Mouse (Mus musculus) left cerebral cortex, postnatal 10 days (tissue): ENCODE data around the gene Slc43a1. TPM values are rescaled to one million over a fixed set of nuclear protein-coding genes. Genes with fewer than 3 reads are reported as not detected.
"Not testable (repeated sequence)": the region's sequence is repeated elsewhere in the genome, so short reads cannot be mapped to it uniquely, and the experiment has no call there.

Experiments
- DNase-seq, 2 experiments: peaks; one replicate each; pipeline ENCODE4 v3.0.0; 2021 to 2022; ENCODE audit warnings: low spot score in 2 of 2, mixed read lengths in 1 of 2; ENCODE audit errors: extremely low spot score in 1 of 2
- intact Hi-C: fragments of 180-260 bp; cut with DNase I; formaldehyde crosslinking; loops from one replicate; pipeline ENCODE4 v1.15.1; 2025
- total RNA-seq, 2 experiments: library from RNA; stranded (reverse); gene quantifications; 2 replicates each; pipeline ENCODE4 v1.2.3; 2021

Gene Slc43a1
- total RNA-seq, 2 experiments from 2014 or later, result 0.34 to 0.43 TPM

DNA sequence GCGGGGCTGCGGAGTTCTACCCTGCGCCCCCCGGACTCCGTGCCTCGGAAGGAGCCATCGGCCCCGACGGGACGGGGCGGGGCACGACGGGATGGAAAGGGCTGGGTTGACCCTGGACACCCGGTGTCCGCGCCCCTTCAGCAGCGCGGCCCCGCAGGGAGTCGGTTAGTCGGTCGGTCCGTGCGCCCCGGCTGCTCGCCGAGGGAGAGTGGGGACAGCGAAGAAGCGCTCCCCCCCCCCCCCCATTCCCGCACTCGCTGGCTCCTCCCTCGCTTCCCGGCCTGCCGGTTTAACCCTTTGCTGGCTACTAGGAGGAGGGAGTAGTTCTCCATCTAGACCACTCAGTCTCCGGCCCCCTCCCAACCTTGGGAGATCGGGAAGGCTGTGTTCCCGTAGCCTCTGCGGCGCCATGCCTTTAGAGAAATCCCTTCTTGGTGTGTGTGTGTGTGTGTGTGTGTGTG is 48.2 kb downstream of the Slc43a1 start:
- intact Hi-C loops, result no loop called here
- DNase-seq, result peak in 1 of 2 experiments; percentile 79

- no peak for DNase-seq
- intact Hi-C loops, result no loop called here
These were observed 49.0 kb downstream of the Slc43a1 start for GRCm38 (mm10) chr2:84887411-84888271.

GRCm38 (mm10) chr2:84888657-84889315 is 50.1 kb downstream of the Slc43a1 start:
- intact Hi-C loops, result no loop called here
- peak in 1 of 2 experiments; percentile 80 for DNase-seq

- no peak for DNase-seq
- intact Hi-C loops, result loop anchor here (2.0 to 5.0 kb wide), 2 partner anchors 57 to 118 kb away; no protein-coding TSS in a partner anchor
These were observed 50.8 kb downstream of the Slc43a1 start for GRCm38 (mm10) chr2:84889316-84890044.

- peak in 1 of 2 experiments; percentile 83 for DNase-seq
- intact Hi-C loops, result loop anchor here (2.0 to 5.0 kb wide), 2 partner anchors 57 to 117 kb away; no protein-coding TSS in a partner anchor
These were observed 51.3 kb downstream of the Slc43a1 start for GRCm38 (mm10) chr2:84890045-84890340.

- intact Hi-C loops, result loop anchor here (5.0 kb wide), 1 partner anchor 114 kb away; no protein-coding TSS in a partner anchor
- DNase-seq, result no peak
These were observed 54.7 kb downstream of the Slc43a1 start for GRCm38 (mm10) chr2:84893359-84893758.

GRCm38 (mm10) chr2:84895495-84896198 is 57.0 kb downstream of the Slc43a1 start:
- intact Hi-C loops, result no loop called here
- DNase-seq, result no peak

DNA sequence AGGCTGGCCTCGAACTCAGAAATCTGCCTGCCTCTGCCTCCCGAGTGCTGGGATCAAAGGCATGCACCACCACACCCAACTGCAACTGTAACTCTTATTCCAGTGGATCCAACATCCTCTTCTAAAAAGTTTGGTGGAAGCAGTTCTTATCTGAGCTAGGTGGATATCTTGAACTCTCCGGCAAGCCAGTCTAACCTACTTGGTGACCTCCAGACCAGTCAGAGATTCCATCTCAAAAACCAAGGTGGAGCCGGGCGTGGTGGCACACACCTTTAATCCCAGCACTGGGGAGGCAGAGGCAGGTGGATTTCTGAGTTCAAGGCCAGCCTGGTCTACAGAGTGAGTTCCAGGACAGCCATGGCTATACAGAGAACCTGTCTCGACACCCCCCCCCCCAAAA is 58.0 kb downstream of the Slc43a1 start:
- intact Hi-C loops, DNase-seq: not testable (repeated sequence)

- no peak for DNase-seq
- intact Hi-C loops, result no loop called here
These were observed 74.1 kb downstream of the Slc43a1 start for GRCm38 (mm10) chr2:84912722-84913121.

Other genes starting within 250 kb of the Slc43a1 start
- gene Ctnnd1, start 188.1 kb upstream of the Slc43a1 start, total RNA-seq, result 10 to 100 TPM; 61.3 to 64.7 TPM
- not detected for gene Btbd18, start 179.8 kb upstream of the Slc43a1 start, total RNA-seq
- 10 to 100 TPM; 71.0 to 73.0 TPM for gene Selenoh, start 168.1 kb upstream of the Slc43a1 start, total RNA-seq
- gene Gm28635, start 160.8 kb upstream of the Slc43a1 start, total RNA-seq, result 10 to 100 TPM in 1 of 2 experiments, 1 to 10 TPM in 1; 6.7 to 11.1 TPM
- 10 to 100 TPM; 36.1 to 36.8 TPM for gene Med19, start 160.4 kb upstream of the Slc43a1 start, total RNA-seq
- 100 to 1,000 TPM; 183 to 192 TPM for gene Tmx2, start 159.7 kb upstream of the Slc43a1 start, total RNA-seq
- 10 to 100 TPM; 37.0 to 38.4 TPM for gene Zdhhc5, start 123.7 kb upstream of the Slc43a1 start, total RNA-seq
- 1 to 10 TPM; 8.0 to 8.3 TPM for gene Clp1, start 111.5 kb upstream of the Slc43a1 start, total RNA-seq
- 10 to 100 TPM; 21.9 to 23.2 TPM for gene Ypel4, start 104.8 kb upstream of the Slc43a1 start, total RNA-seq
- 1 to 10 TPM; 3.0 to 3.6 TPM for gene Gm19426, start 95.2 kb upstream of the Slc43a1 start, total RNA-seq
- gene Serping1, start 63.4 kb upstream of the Slc43a1 start, total RNA-seq, result 1 to 10 TPM; 4.7 to 6.9 TPM
- 1 to 10 TPM; 6.5 to 6.8 TPM for gene Ube2l6, start 40.0 kb upstream of the Slc43a1 start, total RNA-seq
- not detected for gene Smtnl1, start 16.2 kb upstream of the Slc43a1 start, total RNA-seq
- gene Timm10, start 11.9 kb upstream of the Slc43a1 start, total RNA-seq, result 10 to 100 TPM; 62.8 to 66.7 TPM
- gene Rtn4rl2, start 47.9 kb downstream of the Slc43a1 start, total RNA-seq, result 10 to 100 TPM; 82.1 to 83.8 TPM
- gene Slc43a3, start 97.7 kb downstream of the Slc43a1 start, total RNA-seq, result 1 to 10 TPM; 1.8 to 2.0 TPM
- not detected for gene Prg2, start 141.6 kb downstream of the Slc43a1 start, total RNA-seq
- gene Prg3, start 149.4 kb downstream of the Slc43a1 start, total RNA-seq, result not detected
- gene Ssrp1, start 198.4 kb downstream of the Slc43a1 start, total RNA-seq, result 100 to 1,000 TPM; 101 to 105 TPM
- gene P2rx3, start 198.6 kb downstream of the Slc43a1 start, total RNA-seq, result 1 to 10 TPM; 1.9 to 2.2 TPM
- 10 to 100 TPM; 77.8 to 88.7 TPM for gene Tnks1bp1, start 209.2 kb downstream of the Slc43a1 start, total RNA-seq